Mouse (Mus musculus) ES-E14 (cell line): ENCODE measurements at regions not wholly inside any gene's neighbourhood (a gene's known extent, or its start where the extent isn't known, plus 50 kb on each side); places are given as distances from the start of the nearest gene placed in this dataset.

ENCODE experiments used
- DNase-seq: peaks from one replicate; pipeline ENCODE4 v3.0.0-alpha.2; 2013; ENCODE audit warnings: low read depth, low spot score
- H3K27ac ChIP-seq: 2 replicates; pipeline ENCODE4 v1.5.1; 2012; ENCODE audit warnings: low read depth, mild to moderate bottlenecking, low read length, moderate library complexity, mixed read lengths; ENCODE audit not compliant: poor library complexity, insufficient read depth, severe bottlenecking
- H3K36me3 ChIP-seq: 2 replicates; pipeline ENCODE4 v1.6.1; 2012; ENCODE audit warnings: mild to moderate bottlenecking, low read length, moderate library complexity, mixed read lengths; ENCODE audit not compliant: control insufficient read depth, poor library complexity, insufficient read depth, severe bottlenecking
- H3K4me1 ChIP-seq, 2 experiments: fragments of 150-350 bp in 1 of 2; sonication (generic) in 1 of 2; 2 replicates each; pipeline ENCODE4 v1.6.1; 2012; ENCODE audit warnings: low read length in 2 of 2, mild to moderate bottlenecking in 1 of 2, mixed read lengths in 1 of 2; ENCODE audit not compliant: control insufficient read depth in 2 of 2, insufficient read depth in 2 of 2, poor library complexity in 1 of 2
- H3K4me3 ChIP-seq, 2 experiments: fragments of 150-350 bp in 1 of 2; sonication (generic) in 1 of 2; 2 replicates each; pipeline ENCODE4 v1.5.1; 2012; ENCODE audit warnings: low read length in 2 of 2, low read depth in 1 of 2, mild to moderate bottlenecking in 1 of 2, mixed read lengths in 1 of 2; ENCODE audit not compliant: insufficient read depth in 1 of 2, poor library complexity in 1 of 2, severe bottlenecking in 1 of 2
- H3K9ac ChIP-seq: 2 replicates; pipeline ENCODE4 v1.6.1; 2012; ENCODE audit warnings: low read depth, mild to moderate bottlenecking, low read length, mixed read lengths; ENCODE audit not compliant: poor library complexity, insufficient read depth, severe bottlenecking
- H3K9me3 ChIP-seq: fragments of 150-350 bp; sonication (generic); 2 replicates; pipeline ENCODE4 v1.6.1; 2012; ENCODE audit warnings: low read depth, mild to moderate bottlenecking, low read length; ENCODE audit not compliant: control insufficient read depth, insufficient read depth
- CHD2 ChIP-seq: IDR thresholded peaks from 2 replicates; pipeline ENCODE4 v1.6.1; 2014; ENCODE audit warnings: mild to moderate bottlenecking, low read depth, low read length, inconsistent platforms
- HCFC1 ChIP-seq: IDR thresholded peaks from 2 replicates; pipeline ENCODE4 v1.6.1; 2012; ENCODE audit warnings: low read length, inconsistent platforms, borderline replicate concordance; ENCODE audit not compliant: insufficient read depth
- MAFK ChIP-seq: IDR thresholded peaks from 2 replicates; pipeline ENCODE4 v1.6.1; 2014; ENCODE audit warnings: mild to moderate bottlenecking, low read depth, low read length, inconsistent platforms; ENCODE audit not compliant: insufficient read depth
- ZC3H11A ChIP-seq: IDR thresholded peaks from 2 replicates; pipeline ENCODE4 v1.6.1; 2012; ENCODE audit warnings: low read depth, mild to moderate bottlenecking, inconsistent platforms, low read length, borderline replicate concordance
- ZNF384 ChIP-seq: IDR thresholded peaks from 2 replicates; pipeline ENCODE4 v1.6.1; 2012; ENCODE audit warnings: low read depth, low read length, inconsistent platforms
- in situ Hi-C, 2 experiments: fragments of 600-800 bp; cut with MboI; formaldehyde crosslinking; loops; one replicate each; pipeline ENCODE4 v1.15.1; 2025; ENCODE audit warnings: low sequenced_read_pairs in 2 of 2, inconsistent platforms in 1 of 2; ENCODE audit not compliant: unreplicated experiment in 2 of 2

- Histone ChIP-seq H3K9me3 (no peaks in the 10 kb centered on the region), H3K4me3 (no peak overlapping the region), H3K27ac (no peak overlapping the region), H3K36me3 (no peaks in the 10 kb centered on the region), H3K9ac (no peak overlapping the region), H3K4me1 (no peaks in the 10 kb centered on the region)
- DNase-seq: no peak
- in situ Hi-C loops: no loop called here
- TF ChIP-seq ZC3H11A (no peak), CHD2 (no peak), ZNF384 (no peak), MAFK (no peak), HCFC1 (no peak)
These were observed 50.5 kb upstream of the Ednra start for GRCm38 (mm10) chr8:77774551-77775335.

GRCm38 (mm10) chr8:77775526-77775925, 51.3 kb upstream of the Ednra start:
- TF ChIP-seq ZC3H11A (no peak), ZNF384 (no peak), CHD2 (no peak)
- Histone ChIP-seq H3K36me3 (no peaks in the 10 kb centered on the region), H3K27ac (no peak overlapping the region), H3K4me1 (no peaks in the 10 kb centered on the region), H3K9me3 (no peaks in the 10 kb centered on the region), H3K4me3 (no peak overlapping the region), H3K9ac (no peak overlapping the region)
- in situ Hi-C loops: no loop called here
- no peak for DNase-seq

GRCm38 (mm10) chr8:77777597-77777996, 53.3 kb upstream of the Ednra start:
- TF ChIP-seq HCFC1 (no peak), MAFK (no peak), CHD2 (no peak), ZC3H11A (no peak), ZNF384 (no peak)
- H3K4me1 ChIP-seq: no peaks in the 10 kb centered on the region
- no peak overlapping the region for H3K9ac ChIP-seq
- H3K36me3 ChIP-seq: no peaks in the 10 kb centered on the region
- DNase-seq: no peak
- in situ Hi-C loops: no loop called here
- no peak overlapping the region for H3K27ac ChIP-seq
- H3K9me3 ChIP-seq: no peaks in the 10 kb centered on the region
- no peak overlapping the region for H3K4me3 ChIP-seq

- DNase-seq: no peak
- no peak overlapping the region for H3K4me3 ChIP-seq
- no peak overlapping the region for H3K9ac ChIP-seq
- in situ Hi-C loops: no loop called here
- H3K27ac ChIP-seq: no peak overlapping the region
- no peaks in the 10 kb centered on the region for H3K9me3 ChIP-seq
- no peak for TF ChIP-seq ZC3H11A
- TF ChIP-seq HCFC1: no peak
- TF ChIP-seq ZNF384: no peak
- no peak for TF ChIP-seq CHD2
- no peak for TF ChIP-seq MAFK
- no peaks in the 10 kb centered on the region for H3K4me1 ChIP-seq
- no peaks in the 10 kb centered on the region for H3K36me3 ChIP-seq
These were observed 61.5 kb upstream of the Ednra start for GRCm38 (mm10) chr8:77785676-77786255.
